Mouse (Mus musculus): ENCODE data around the gene Gm5615.

The Gm5615 gene

DNA sequence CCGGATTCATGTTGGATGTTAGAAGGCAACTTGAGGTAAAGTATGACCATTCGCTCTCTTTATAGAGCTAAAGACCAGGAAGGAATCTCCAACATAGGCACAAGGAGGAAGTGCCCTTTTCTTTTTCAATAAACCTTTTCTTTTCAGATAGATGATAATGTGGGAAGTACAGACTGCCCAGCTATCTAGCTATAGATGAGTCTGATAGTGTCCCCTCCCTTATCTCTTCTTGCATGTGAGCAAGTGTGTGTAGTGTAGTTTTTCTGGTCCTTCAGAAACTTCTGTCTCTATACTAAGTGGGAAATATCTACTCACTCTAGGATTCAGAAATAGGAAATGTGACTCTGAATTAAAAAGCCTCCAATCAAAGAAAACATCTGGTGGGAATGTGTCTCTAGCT is at the start of gene Gm5615:
Gm5615 (minus strand) TSS at position 101 of the 400 bp plus-strand sequence.
- no peak for DNase-seq

GRCm38 (mm10) chr9:36582535-36582934 is 40.8 kb upstream of the Gm5615 start, which contains the start of gene Gm17689:
Gene Gm17689, minus strand, starts transcription at chr9:36582635.
- no peak for DNase-seq

- no peak for DNase-seq
Measured at GRCm38 (mm10) chr9:36504211-36504610, 37.6 kb downstream of the Gm5615 start.

DNA sequence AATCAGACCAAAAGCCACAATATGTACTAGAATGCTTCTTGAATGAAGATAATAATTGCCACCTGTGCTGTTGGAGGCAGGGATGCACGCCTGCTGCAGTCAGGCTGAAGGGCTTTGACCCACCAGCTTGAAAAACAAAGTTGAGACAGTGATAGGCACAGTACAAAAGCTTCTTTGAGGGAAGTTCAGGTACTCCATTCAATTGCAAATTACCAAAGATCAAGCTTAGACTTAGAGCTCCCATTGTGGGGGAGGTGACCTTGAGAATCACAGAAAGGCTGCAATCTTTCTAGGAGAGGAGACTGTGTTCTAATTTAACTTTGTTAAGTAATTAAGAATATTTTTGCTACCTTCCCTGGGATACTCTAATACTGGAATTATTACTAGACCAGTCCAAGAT is 45.9 kb downstream of the Gm5615 start:
- no peak for DNase-seq

DNA sequence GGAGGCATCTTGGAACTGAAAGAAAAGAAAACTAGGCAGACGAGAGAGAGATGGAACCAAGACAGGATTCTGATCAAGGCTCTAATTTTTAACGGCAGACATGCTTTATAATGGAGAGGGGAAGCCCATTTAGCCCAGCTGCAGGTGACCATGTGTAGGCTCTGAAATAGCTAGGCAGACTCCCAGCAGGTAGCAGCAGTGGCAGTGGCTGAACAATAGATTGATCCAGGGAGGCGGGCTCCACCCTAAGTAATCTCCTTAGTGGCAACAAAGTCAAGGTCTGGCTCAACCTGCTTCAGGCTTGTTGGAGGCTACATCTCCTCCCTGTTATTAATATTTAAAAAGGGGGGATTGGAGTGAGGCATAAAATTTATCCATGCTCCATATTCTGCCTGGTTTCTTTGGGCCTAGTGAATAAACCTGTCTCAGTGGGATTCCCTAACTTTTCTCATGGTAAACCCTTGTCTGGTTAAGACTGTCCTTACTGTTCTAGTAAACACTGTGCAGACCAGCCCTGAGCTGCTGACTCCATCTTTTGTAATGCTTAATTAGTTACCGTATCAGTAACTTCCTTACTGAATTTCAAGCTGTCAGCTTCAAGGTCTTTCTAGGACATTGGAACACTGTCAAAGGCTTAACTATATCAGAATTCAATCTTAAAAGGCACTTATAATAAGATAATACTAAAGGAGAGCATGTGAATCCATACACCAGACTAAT is 47.1 kb downstream of the Gm5615 start:
- DNase-seq = no peak

All from lung, postnatal 4 days (tissue).